In the genomic region with DNA sequence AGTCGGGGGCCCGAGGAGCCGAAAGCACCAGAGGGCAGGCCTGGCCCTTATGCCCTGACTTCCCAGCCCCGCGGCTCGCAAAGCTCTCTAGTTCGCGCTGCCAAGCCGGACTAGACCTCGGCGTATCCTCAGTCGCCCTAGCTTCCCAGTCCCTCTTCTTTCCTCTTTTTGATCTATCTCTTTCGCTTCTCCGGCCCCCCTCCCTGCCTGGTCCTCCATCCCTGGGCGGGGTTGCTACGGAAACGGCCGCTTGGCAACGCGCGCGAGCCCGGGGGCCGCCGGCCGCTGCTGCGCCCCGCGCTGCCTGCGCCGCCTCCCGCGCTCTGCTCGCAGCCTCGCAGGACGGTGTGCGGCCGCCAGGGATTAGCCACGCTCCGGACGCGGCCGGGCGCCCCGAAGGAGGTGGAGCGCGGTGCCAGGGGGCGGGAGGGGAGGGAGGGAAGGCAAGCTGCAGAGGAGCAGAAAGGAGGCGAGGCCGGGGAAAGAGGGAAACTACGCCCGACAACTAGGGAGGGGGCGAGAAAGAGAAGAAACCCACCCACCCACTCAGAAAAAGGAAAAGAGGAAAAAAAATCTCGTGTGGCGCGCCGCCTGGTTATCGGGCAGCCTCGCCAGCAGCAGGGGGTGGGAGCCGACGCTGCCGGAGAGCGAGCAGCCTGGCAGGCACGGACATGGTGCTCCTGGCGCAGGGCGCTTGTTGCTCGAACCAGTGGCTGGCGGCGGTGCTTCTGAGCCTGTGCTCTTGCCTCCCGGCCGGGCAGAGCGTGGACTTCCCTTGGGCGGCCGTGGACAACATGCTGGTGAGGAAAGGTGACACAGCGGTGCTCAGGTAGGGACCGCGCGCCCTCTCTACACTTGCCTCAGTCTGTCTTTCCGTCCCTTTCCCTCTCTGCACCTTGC, we compare ENCODE assay signal across 9 mouse cellular contexts. TPM values are rescaled to one million over a fixed set of nuclear protein-coding genes. Genes with fewer than 3 reads are reported as not detected.
A peak's percentile ranks its signal among the peaks of the same experiment; 100 is the strongest.
DNase-seq lines count a peak whose midpoint lies in the region; ATAC-seq lines count a peak whose summit lies in the region.
"Had no signal": no experiment of that assay in that cellular context is flagged by ENCODE, and none has a peak within 500 bp of the region (broad histone marks: within the 10 kb centered on the region; RNA-seq: fewer than 3 reads in every experiment).

TSS of gene Negr1 (plus strand) at position 271 of the 900 bp plus-strand sequence.

- H3K36me3 ChIP-seq in lung, embryonic 15.5 days, result no peaks in the 10 kb centered on the region
- H3K36me3 ChIP-seq: G1E had no signal

- WGBS in lung, embryonic 15.5 days, result 0% methylated on average over 71 of the region's 79 CpGs

- peak within 1 kb of the TSS; percentile 61 for H3K4me3 ChIP-seq in lung, embryonic 15.5 days

- peak within 1 kb of the TSS; percentile 82 for H3K27ac ChIP-seq in lung, embryonic 15.5 days

- ATAC-seq in frontal cortex, adult (ENCODE audit: low TSS enrichment), result peak; percentile 56
- ATAC-seq in lung, embryonic 15.5 days (ENCODE audit: borderline replicate concordance, extremely low read depth, low FRiP score, low TSS enrichment), result peak; percentile 80
- ATAC-seq in erythroid progenitor cell, adult 5-6 weeks (replicated peaks; ENCODE audit: low FRiP score, poor library complexity, severe bottlenecking), result no peak

- peak within 1 kb of the TSS; percentile 95 for H3K4me2 ChIP-seq in lung, embryonic 15.5 days

- no peaks in the 10 kb centered on the region for H3K9me3 ChIP-seq in lung, embryonic 15.5 days

- H3K4me1 ChIP-seq in lung, embryonic 15.5 days, result peaks cover 12% of the 10 kb centered on the region

- H3K9ac ChIP-seq in lung, embryonic 15.5 days, result peak within 1 kb of the TSS; percentile 43

- intact Hi-C loops in heart, postnatal 36 days (cut with DNase I), result no loop called here

- peaks cover 41% of the 10 kb centered on the region for H3K27me3 ChIP-seq in lung, embryonic 15.5 days

- peak; percentile 92 for DNase-seq in Muller cell, postnatal 12 days (ENCODE audit: inconsistent ontology term)
- DNase-seq in cerebellum, adult 9-10 months, result peak; percentile 91
- DNase-seq in heart, postnatal 36 days, result peak; percentile 54 to 57
- DNase-seq in layer of hippocampus, adult 9-11 months, result peak; percentile 84
- peak; percentile 59 for DNase-seq in ovary, postnatal 14 days (ENCODE audit: low spot score)

RNA-seq across cellular contexts. Expression of gene Negr1, which starts in this region (rescaled TPM):
- total RNA-seq in heart, postnatal 36 days (2021), result 1 to 10 TPM in 1 of 2 experiments, under 1 TPM in 1; 0.84 to 1.2 TPM
- polyA plus RNA-seq in lung, embryonic 15.5 days (2015; fragmentation: Nextera tagmentation; extraction: Ambion mirVana), result 7.1 and 7.5 TPM in 2 replicates
- not detected in 2 replicates for total RNA-seq in erythroid progenitor cell, adult 5-6 weeks (2015; ENCODE audit: low replicate concordance)
- total RNA-seq in erythroid progenitor cell, adult 5-6 weeks (2017; ENCODE audit: low replicate concordance), result 0.61 TPM in 1 of 2 replicates, not detected in the other
- polyA plus RNA-seq: G1E had no signal
